Mouse (Mus musculus): ENCODE results near the gene Sh2d4b.
A peak's percentile ranks its signal among the peaks of the same experiment; 100 is the strongest.

Sh2d4b gene

GRCm38 (mm10) chr14:40906770-40907169 lies 13.7 kb upstream of the Sh2d4b start:
- no peak for DNase-seq (ENCODE audit: low spot score)

DNA sequence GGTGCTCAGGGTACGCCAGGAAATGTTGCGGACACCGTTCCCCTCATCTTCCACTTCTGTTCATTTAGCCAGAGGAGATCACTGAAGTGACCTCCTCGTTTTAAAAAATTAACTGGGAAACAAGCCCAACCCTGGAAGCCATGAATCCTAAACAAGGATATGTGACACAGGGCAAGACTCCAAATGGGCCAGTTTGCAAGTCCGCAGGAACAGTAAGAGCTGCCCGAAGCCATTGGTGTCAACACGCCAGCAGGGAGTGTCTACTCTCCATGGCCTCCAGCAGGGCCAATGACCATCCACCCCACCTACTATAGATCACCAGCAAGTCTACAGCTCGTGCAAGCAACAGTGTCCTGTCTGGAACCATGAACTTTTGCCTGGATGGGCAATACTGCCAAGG lies 12.7 kb upstream of the Sh2d4b start:
- no peak for DNase-seq (ENCODE audit: low spot score)

GRCm38 (mm10) chr14:40902307-40903055 lies 9.4 kb upstream of the Sh2d4b start:
- no peak for DNase-seq (ENCODE audit: low spot score)

- no peak for DNase-seq (ENCODE audit: low spot score)
These were observed 7.2 kb upstream of the Sh2d4b start for GRCm38 (mm10) chr14:40900267-40900666.

DNA sequence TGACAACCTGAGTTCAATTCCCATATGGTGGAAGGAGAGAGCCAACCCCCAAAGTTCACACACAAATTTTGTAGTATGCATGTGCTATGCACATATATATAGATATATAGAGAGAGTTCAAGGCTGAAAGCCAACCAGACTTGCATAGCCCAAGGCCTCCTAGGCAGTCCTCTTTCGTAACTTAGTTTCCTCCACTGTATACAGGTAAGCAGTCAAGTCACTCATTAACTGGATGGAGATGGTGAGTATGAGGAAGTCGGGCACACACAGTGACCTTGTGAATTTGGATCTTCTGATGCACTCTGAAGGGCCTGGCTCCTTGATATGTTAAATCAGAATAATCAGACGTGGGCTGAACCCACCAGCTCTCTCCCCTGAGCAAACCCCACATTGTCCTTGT lies 4.8 kb upstream of the Sh2d4b start:
- no peak for DNase-seq (ENCODE audit: low spot score)

- no peak for DNase-seq (ENCODE audit: low spot score)
These were observed 2.6 kb upstream of the Sh2d4b start for GRCm38 (mm10) chr14:40895681-40896080.

- DNase-seq (ENCODE audit: low spot score): peak; percentile 58
These were observed 1.6 kb upstream of the Sh2d4b start for GRCm38 (mm10) chr14:40894576-40895247.

DNA sequence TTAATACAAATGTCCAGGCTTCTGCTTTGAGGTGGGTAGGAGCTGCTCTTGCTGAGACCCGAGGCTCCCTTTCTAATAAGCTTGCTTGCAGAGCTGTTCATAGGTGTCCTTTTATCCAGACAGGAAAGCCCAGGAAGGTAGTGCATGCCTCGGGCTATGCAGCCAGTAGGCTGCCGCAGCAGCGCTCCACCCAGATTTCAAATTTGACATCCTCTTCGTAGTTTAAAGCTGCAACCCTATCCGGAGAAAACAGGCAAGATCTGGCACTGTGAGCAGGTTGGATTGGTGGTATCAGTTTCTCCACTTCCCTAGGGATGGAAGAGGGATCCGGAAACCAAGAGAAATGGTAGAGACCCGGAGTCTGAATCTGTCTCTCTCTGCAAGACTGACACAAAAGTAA lies 818 bp upstream of the Sh2d4b start:
- no peak for DNase-seq (ENCODE audit: low spot score)

DNA sequence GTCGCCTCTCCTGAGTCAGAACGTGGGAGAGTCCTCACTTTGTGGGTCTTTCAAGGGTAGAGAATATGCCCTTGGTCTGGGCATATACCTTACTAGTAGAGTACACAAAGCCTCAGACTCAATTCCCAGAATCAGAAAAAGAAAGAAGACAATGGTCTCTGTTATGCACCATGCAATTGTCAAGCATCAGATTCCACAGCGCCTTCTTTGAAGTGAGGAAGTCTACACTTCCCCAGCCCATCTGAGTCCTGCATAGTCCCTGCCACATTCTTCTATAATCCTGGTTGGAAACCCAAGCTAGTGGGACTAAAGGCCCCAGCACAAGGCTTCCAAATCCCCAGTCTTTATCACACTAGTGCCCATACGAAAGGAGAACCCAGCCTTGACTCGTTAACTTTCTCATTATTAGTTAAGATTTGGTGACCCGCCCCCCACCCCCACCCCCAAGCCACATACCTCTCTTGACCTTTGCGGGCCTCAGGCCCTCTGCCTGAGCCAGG lies 690 bp downstream of the Sh2d4b start:
- no peak for DNase-seq (ENCODE audit: low spot score)

DNA sequence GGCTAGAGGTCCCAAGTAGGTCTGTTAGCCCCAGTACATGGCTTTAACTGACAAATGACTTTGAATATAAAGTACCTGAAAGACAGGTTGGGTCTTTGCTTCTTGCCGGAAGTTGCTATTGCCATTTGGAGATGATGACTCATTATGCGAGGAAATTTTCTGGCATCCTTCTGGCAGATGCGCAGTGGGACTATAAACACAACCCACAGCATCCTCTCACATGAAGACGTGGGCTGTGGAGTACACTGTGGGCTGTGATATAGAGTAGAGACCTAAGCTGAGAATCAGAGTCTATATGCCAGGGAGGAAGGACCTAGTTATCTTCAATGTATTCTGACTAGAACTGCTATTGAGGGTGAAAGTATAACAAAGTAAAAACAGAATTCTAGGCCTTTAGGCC lies 1.6 kb downstream of the Sh2d4b start:
- no peak for DNase-seq (ENCODE audit: low spot score)

DNA sequence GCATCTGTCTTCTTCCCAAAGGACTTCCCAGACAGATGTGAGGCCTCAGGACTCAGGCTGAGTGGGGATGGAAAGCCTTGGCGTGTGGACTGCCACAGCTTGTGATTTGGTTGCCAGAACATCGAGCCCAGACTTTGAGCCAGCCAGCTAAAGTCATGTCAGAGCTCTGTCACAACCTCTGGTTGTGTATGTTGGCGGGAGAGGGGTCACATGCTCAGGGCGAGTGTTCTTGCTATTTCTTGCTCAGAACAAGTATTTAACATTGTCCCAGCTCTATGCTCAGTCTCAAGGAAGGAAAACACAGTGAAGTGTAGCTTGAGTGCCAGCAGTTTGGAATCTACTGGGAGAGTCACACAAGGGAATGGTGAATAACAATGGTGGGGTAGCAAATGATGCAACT lies 3.4 kb downstream of the Sh2d4b start:
- DNase-seq (ENCODE audit: low spot score): no peak

- no peak for DNase-seq (ENCODE audit: low spot score)
These were observed 3.9 kb downstream of the Sh2d4b start for GRCm38 (mm10) chr14:40889181-40889580.

GRCm38 (mm10) chr14:40886428-40887202 lies 6.5 kb downstream of the Sh2d4b start:
- DNase-seq (ENCODE audit: low spot score): no peak

GRCm38 (mm10) chr14:40885752-40886151 lies 7.3 kb downstream of the Sh2d4b start:
- DNase-seq (ENCODE audit: low spot score): no peak

- DNase-seq (ENCODE audit: low spot score): no peak
These were observed 7.8 kb downstream of the Sh2d4b start for GRCm38 (mm10) chr14:40885225-40885624.

GRCm38 (mm10) chr14:40874565-40874964 lies 18.5 kb downstream of the Sh2d4b start:
- DNase-seq (ENCODE audit: low spot score): no peak

DNA sequence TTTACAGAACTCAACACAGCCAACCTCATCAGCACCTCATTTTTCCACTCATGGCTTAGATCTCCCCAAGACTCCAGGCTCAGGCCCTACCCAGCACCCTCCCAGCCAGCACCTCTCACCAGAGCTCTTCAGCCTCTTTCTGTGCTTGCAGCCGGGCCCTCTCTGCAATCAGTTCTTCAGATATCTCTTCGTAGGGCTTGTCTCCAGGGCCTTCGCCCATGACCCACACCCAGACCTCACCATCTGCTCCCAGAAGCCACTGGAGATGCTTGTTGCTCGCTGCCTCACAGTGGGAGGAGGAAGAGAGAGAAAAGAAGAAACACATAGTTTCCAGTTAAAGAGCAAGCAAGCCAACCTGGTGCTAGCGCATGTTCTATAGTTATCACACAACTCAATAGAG lies 19.1 kb downstream of the Sh2d4b start:
- DNase-seq (ENCODE audit: low spot score): no peak

GRCm38 (mm10) chr14:40870598-40870997 lies 22.5 kb downstream of the Sh2d4b start:
- DNase-seq (ENCODE audit: low spot score): peak; percentile 20

GRCm38 (mm10) chr14:40864811-40865514 lies 28.1 kb downstream of the Sh2d4b start:
- no peak for DNase-seq (ENCODE audit: low spot score)

DNA sequence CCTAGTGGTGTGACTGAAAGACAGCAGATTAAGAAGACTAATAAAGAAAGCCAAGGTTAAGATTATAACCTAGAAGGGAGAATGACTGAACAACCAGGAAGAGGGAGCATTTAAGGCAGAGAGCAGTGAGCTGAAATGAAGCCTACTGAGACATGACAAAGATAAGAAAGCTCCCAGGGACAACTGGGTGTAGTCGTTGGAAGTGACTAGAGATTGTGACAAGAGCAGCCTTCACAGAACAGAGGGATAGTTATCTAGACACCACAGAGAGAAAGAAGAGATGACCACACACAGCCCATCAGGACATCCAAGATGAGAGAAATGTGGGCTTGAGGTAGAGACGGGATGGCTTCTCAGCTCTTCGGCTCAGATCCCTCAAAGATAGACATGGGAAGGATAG lies 29.4 kb downstream of the Sh2d4b start:
- no peak for DNase-seq (ENCODE audit: low spot score)

DNA sequence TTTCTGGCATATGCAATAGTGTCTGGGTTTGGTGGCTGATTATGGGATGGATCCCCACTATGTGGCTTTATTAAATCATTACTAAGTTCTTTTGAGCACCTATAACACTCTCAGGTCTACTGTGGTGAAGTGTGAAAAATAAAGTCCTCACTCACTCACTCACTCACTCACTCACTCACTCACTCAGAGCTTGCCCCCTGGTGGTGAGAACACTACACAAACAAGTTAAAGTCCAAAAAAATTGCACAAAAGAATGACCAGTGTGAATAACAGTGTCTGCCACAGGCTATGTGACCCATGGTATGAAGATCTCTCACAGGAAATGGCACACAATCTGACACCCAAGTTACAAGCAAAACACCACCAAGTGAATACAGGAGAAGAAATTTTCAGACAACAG lies 30.0 kb downstream of the Sh2d4b start:
- DNase-seq (ENCODE audit: low spot score): no peak

GRCm38 (mm10) chr14:40852978-40853377 lies 40.1 kb downstream of the Sh2d4b start:
- no peak for DNase-seq (ENCODE audit: low spot score)
